9 mouse cellular contexts compared by ENCODE assay signal in the genomic region with DNA sequence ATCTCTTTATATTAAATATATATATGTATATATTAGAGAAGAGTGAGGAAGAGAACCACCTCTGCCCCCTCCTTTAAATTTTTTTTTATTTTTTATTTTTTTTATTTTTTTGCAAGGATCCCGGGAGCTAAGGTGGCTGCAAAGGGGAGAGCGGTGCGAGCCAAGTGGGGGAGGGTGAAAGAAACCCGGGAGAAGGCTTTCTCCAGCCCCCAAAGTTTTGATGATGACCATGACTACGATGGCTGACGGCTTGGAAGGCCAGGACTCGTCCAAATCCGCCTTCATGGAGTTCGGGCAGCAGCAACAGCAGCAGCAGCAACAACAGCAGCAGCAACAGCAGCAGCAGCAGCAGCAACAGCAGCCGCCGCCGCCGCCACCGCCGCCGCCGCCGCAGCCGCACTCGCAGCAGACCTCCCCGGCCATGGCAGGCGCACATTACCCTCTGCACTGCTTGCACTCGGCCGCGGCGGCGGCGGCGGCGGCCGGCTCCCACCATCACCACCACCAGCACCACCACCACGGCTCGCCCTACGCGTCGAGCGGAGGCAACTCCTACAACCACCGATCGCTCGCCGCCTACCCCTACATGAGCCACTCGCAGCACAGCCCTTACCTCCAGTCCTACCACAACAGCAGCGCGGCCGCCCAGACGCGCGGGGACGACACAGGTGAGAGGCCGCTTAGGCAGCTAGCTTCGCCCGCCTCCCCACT. TPM values are rescaled to one million over a fixed set of nuclear protein-coding genes. Genes with fewer than 3 reads are reported as not detected.
DNase-seq lines count a peak whose midpoint lies in the region; ATAC-seq and TF ChIP-seq lines count a peak whose summit lies in the region.
"Had no signal": no experiment of that assay in that cellular context is flagged by ENCODE, and none has a peak within 500 bp of the region (broad histone marks: within the 10 kb centered on the region; RNA-seq: fewer than 3 reads in every experiment).

A gene (plus strand): TSS at position 175 of the 711 bp plus-strand sequence.

- ATAC-seq in frontal cortex, adult (ENCODE audit: low TSS enrichment) = 0 out of 2 replicates have a peak, but pooled peaks have one; percentile 13
- peak; percentile 75 for ATAC-seq in intestine, embryonic 15.5 days
- peak; percentile 83 for ATAC-seq in midbrain, embryonic 13.5 days

- no peak within 1 kb of the TSS for H3K27ac ChIP-seq in thymus, adult 2 months (ENCODE audit: control insufficient read depth, insufficient read depth, low read length)
- H3K27ac ChIP-seq in intestine, embryonic 15.5 days = no peak within 1 kb of the TSS
- H3K27ac ChIP-seq in midbrain, embryonic 13.5 days = peak within 1 kb of the TSS; percentile 75

- H3K4me2 ChIP-seq in intestine, embryonic 15.5 days (replicated peaks) = peak within 1 kb of the TSS; percentile 84
- H3K4me2 ChIP-seq in midbrain, embryonic 13.5 days (replicated peaks) = peak within 1 kb of the TSS; percentile 67

- no peaks in the 10 kb centered on the region for H3K36me3 ChIP-seq in thymus, adult 2 months (ENCODE audit: control insufficient read depth, insufficient read depth, low read length)
- no peaks in the 10 kb centered on the region for H3K36me3 ChIP-seq in intestine, embryonic 15.5 days
- H3K36me3 ChIP-seq in midbrain, embryonic 13.5 days = no peaks in the 10 kb centered on the region

- peaks cover 20% of the 10 kb centered on the region for H3K27me3 ChIP-seq in thymus, adult 2 months (ENCODE audit: control insufficient read depth, insufficient read depth, low read length)
- H3K27me3 ChIP-seq in intestine, embryonic 15.5 days (replicated peaks) = peaks cover 83% of the 10 kb centered on the region
- H3K27me3 ChIP-seq in midbrain, embryonic 13.5 days = peaks cover 92% of the 10 kb centered on the region

- no peak for DNase-seq in frontal cortex, postnatal 14 days (ENCODE audit: low spot score in 2 of 2)
- peak; percentile 8 for DNase-seq in thymus, adult 2 months
- no peak for DNase-seq in thymus, postnatal 10 days (ENCODE audit: low spot score in 2 of 2)
- DNase-seq in gastrocnemius, adult 18-20 months (ENCODE audit: low spot score) = no peak
- DNase-seq in right cerebral cortex, adult 2 months (ENCODE audit: low spot score in 2 of 2) = no peak

- no peaks in the 10 kb centered on the region for H3K4me1 ChIP-seq in thymus, adult 2 months (replicated peaks; ENCODE audit: control insufficient read depth, insufficient read depth, low read length)
- peaks cover 27% of the 10 kb centered on the region for H3K4me1 ChIP-seq in intestine, embryonic 15.5 days (replicated peaks)
- H3K4me1 ChIP-seq in midbrain, embryonic 13.5 days (replicated peaks) = peaks cover 29% of the 10 kb centered on the region

- no peak for TF ChIP-seq POLR2A in thymus, adult 2 months (IDR thresholded peaks at IDR 0.05; ENCODE audit: control insufficient read depth, extremely low read depth, insufficient read depth, low read length, poor library complexity)

- no peaks in the 10 kb centered on the region for H3K9me3 ChIP-seq in intestine, embryonic 15.5 days
- no peaks in the 10 kb centered on the region for H3K9me3 ChIP-seq in midbrain, embryonic 13.5 days

- no peak for TF ChIP-seq CTCF in thymus, adult 2 months (IDR thresholded peaks at IDR 0.05; ENCODE audit: borderline replicate concordance, control insufficient read depth, extremely low read depth, insufficient read depth, low read length, poor library complexity)

- whole genome bisulfite sequencing in thymus, adult 2 months = 2% methylated on average over 50 of the region's 52 CpGs
- WGBS in intestine, embryonic 15.5 days = 0% methylated on average over 51 of the region's 52 CpGs
- WGBS in midbrain, embryonic 13.5 days = under 1% methylated on average over 35 of the region's 52 CpGs

- 0 out of 2 replicates have a peak within 1 kb of the TSS, but pooled peaks have one; percentile 5 for H3K9ac ChIP-seq in intestine, embryonic 15.5 days
- peak within 1 kb of the TSS; percentile 67 for H3K9ac ChIP-seq in midbrain, embryonic 13.5 days (replicated peaks)

- no peak within 1 kb of the TSS for H3K4me3 ChIP-seq in thymus, adult 2 months (ENCODE audit: control insufficient read depth, insufficient read depth, low read length)
- peak within 1 kb of the TSS; percentile 42 for H3K4me3 ChIP-seq in intestine, embryonic 15.5 days (replicated peaks)
- peak within 1 kb of the TSS; percentile 47 for H3K4me3 ChIP-seq in midbrain, embryonic 13.5 days (replicated peaks)

RNA-seq across cellular contexts. Expression of the gene that starts here (rescaled TPM):
- polyA plus RNA-seq in thymus, adult 2 months (2012; rRNA removed) = not detected in 2 replicates
- 0.16 TPM in 1 of 2 replicates, not detected in the other for polyA plus RNA-seq in intestine, embryonic 15.5 days (2015; fragmentation: Nextera tagmentation; extraction: Ambion mirVana)
- 3.1 and 4.4 TPM in 2 replicates for polyA plus RNA-seq in midbrain, embryonic 13.5 days (2015; fragmentation: Nextera tagmentation; extraction: Ambion mirVana)
- total RNA-seq in gastrocnemius, adult 18-20 months (2021) = not detected
- total RNA-seq: CH12.LX had no signal

Comparison
In these comparisons a context has a peak if more than half of its experiments do, and no peak if none do; other contexts are left out.
1. Peak in DNase-seq in thymus, adult 2 months; RNA of the gene not detected or under 1 TPM.
2. Peak in ATAC-seq, H3K4me3 ChIP-seq, H3K9ac ChIP-seq and H3K4me2 ChIP-seq in intestine, embryonic 15.5 days; RNA of the gene not detected or under 1 TPM.
3. ATAC-seq: peak in every context shown above with its lines; median percentile 83 in midbrain, embryonic 13.5 days; 75 in intestine, embryonic 15.5 days; 13 in frontal cortex, adult.